Mouse (Mus musculus): Measurements from ENCODE around the gene Nsun7.

DNA sequence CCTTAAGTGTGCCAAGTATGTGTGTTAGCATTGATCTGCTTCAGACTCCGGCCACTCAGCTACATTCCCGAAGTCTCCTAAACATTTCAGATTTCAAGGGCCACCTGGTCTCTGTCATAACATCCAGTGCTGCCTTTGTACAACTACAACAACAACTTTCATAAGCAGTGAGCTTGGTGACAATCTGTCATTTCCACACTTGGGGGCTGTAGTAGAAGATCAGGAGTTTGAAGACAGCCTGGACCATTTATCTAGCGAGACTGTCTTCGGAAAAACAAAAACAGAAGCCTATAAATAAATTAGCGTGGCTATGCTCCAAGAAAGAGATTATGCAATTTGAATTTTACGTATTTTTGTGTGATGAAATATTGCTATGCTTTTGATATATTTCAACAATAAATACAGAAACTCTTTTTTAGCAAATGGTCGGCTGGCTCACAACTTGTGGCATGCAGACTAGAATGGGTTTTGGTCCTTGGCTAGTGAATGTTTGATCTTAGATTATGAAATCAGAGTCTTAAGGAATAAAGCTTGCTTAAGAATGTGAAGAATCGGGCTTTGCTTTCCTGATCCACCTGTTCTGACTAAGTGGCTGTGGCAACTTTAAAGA, 27.9 kb upstream of the Nsun7 start:
- TF ChIP-seq CTCF (IDR thresholded peaks at IDR 0.05; ENCODE audit: extremely low read depth, insufficient read depth, insufficient read length, insufficient replicate concordance) (no peak), POLR2A (IDR thresholded peaks at IDR 0.05; ENCODE audit: low read depth, low read length) (no peak)

Data from spleen, adult 2 months (tissue).